Mouse (Mus musculus) neural tube, embryonic 14.5 days (tissue): ENCODE measurements around the gene Gap43. TPM values are rescaled to one million over a fixed set of nuclear protein-coding genes. Genes with fewer than 3 reads are reported as not detected.

Experiments
- ATAC-seq: fragments of 200-750 bp; cut with Nextera tagmentation; 2 replicates; pipeline ENCODE4 v1.8.0; 2017; ENCODE audit warnings: low read depth, mild to moderate bottlenecking, moderate TSS enrichment, moderate library complexity
- H3K27ac ChIP-seq: fragments of 300-500 bp; sonication (generic); 2 replicates; pipeline ENCODE4 v1.5.1; 2014; ENCODE audit warnings: low read depth, mild to moderate bottlenecking, control low read depth, low read length, moderate library complexity, mixed read lengths
- H3K27me3 ChIP-seq: fragments of 300-500 bp; sonication (generic); 2 replicates; pipeline ENCODE4 v1.6.1; 2014; ENCODE audit warnings: low read length; ENCODE audit not compliant: control insufficient read depth, insufficient read depth
- H3K36me3 ChIP-seq: fragments of 300-500 bp; sonication (generic); 2 replicates; pipeline ENCODE4 v1.6.1; 2014; ENCODE audit warnings: low read length, mixed read lengths; ENCODE audit not compliant: control insufficient read depth, insufficient read depth
- H3K4me1 ChIP-seq: fragments of 300-500 bp; sonication (generic); 2 replicates; pipeline ENCODE4 v1.6.1; 2014; ENCODE audit warnings: low read length; ENCODE audit not compliant: control insufficient read depth, insufficient read depth
- H3K4me2 ChIP-seq: fragments of 300-500 bp; sonication (generic); 2 replicates; pipeline ENCODE4 v1.6.1; 2014; ENCODE audit warnings: mild to moderate bottlenecking, low read depth, low read length, control low read depth
- H3K4me3 ChIP-seq: fragments of 300-500 bp; sonication (generic); 2 replicates; pipeline ENCODE4 v1.5.1; 2014; ENCODE audit warnings: low read depth, low read length, control low read depth, mixed read lengths
- H3K9ac ChIP-seq: fragments of 300-500 bp; sonication (generic); replicated peaks from 2 replicates; pipeline ENCODE4 v1.6.1; 2014; ENCODE audit warnings: low read depth, mild to moderate bottlenecking, control low read depth, low read length, mixed read lengths
- H3K9me3 ChIP-seq: fragments of 300-500 bp; sonication (generic); 2 replicates; pipeline ENCODE4 v1.6.1; 2016; ENCODE audit warnings: low read length; ENCODE audit not compliant: control insufficient read depth
- WGBS: fragments of 180-500 bp; shearing (Covaris S2); extraction: QIAGEN DNeasy Blood & Tissue Kit; methylation state at CpG from one replicate; pipeline ENCODE4 v1.1.7; 2014; 5-methylcytosine and 5-hydroxymethylcytosine counted together
- polyA plus RNA-seq: library from polyadenylated mRNA; unstranded; fragments of >200 nt; fragmentation: Nextera tagmentation; extraction: Ambion mirVana; gene quantifications from 2 replicates; pipeline ENCODE4 v1.2.1, GENCODE M21; 2014

Gap43 gene
- polyA plus RNA-seq, 1 experiment from 2014 or later: 1,510 TPM

DNA sequence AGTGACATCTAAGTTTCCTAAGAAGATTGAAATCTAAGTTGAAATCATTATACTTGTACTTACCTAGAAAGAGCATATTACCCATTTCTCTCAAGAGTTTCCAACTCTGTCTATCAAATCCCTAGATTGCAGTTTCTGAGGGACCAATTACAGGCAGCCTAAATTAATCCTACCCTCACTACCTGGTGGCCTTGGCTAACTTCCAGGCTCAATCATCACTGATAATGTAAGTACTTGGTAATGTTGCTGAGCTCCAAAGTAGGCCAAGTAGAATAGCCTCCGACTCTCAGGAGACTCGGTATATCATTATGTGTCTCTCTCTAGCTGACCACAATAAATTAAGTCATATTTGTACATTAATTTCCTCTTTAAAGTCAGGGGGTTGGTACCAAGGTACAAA, 62.7 kb downstream of the Gap43 start:
- WGBS: 85% methylated on average over 2 of the region's 2 CpGs
- no peak overlapping the region for H3K27ac ChIP-seq
- H3K9ac ChIP-seq: no peak overlapping the region
- no peak overlapping the region for H3K4me3 ChIP-seq
- H3K27me3 ChIP-seq: no peaks in the 10 kb centered on the region
- ATAC-seq: no peak
- H3K4me1 ChIP-seq: 0 out of 2 replicates have a peak, but pooled peaks cover 10% of the 10 kb centered on the region
- no peak overlapping the region for H3K4me2 ChIP-seq
- no peaks in the 10 kb centered on the region for H3K36me3 ChIP-seq
- no peaks in the 10 kb centered on the region for H3K9me3 ChIP-seq

- Histone ChIP-seq H3K27ac (no peak overlapping the region; the same call in 1 of the 2 replicates), H3K4me2 (no peak overlapping the region), H3K9me3 (no peaks in the 10 kb centered on the region), H3K4me1 (0 out of 2 replicates have a peak, but pooled peaks cover 10% of the 10 kb centered on the region), H3K9ac (no peak overlapping the region), H3K4me3 (no peak overlapping the region), H3K36me3 (no peaks in the 10 kb centered on the region), H3K27me3 (no peaks in the 10 kb centered on the region)
- WGBS: 73% methylated on average over 8 of the region's 8 CpGs
- ATAC-seq: no peak
Observed at GRCm38 (mm10) chr16:42277268-42277667, 63.2 kb downstream of the Gap43 start.

GRCm38 (mm10) chr16:42276216-42277141, 64.0 kb downstream of the Gap43 start:
- H3K27ac ChIP-seq: peak overlapping the region; percentile 80; the same call in 1 of the 2 replicates
- H3K27me3 ChIP-seq: no peaks in the 10 kb centered on the region
- 30% methylated on average over 15 of the region's 15 CpGs for WGBS
- peak; percentile 70 for ATAC-seq
- H3K9me3 ChIP-seq: no peaks in the 10 kb centered on the region
- H3K4me3 ChIP-seq: no peak overlapping the region
- H3K4me2 ChIP-seq: peak overlapping the region; percentile 17; the same call in 1 of the 2 replicates
- H3K9ac ChIP-seq: no peak overlapping the region
- no peaks in the 10 kb centered on the region for H3K36me3 ChIP-seq
- 0 out of 2 replicates have a peak, but pooled peaks cover 10% of the 10 kb centered on the region for H3K4me1 ChIP-seq

DNA sequence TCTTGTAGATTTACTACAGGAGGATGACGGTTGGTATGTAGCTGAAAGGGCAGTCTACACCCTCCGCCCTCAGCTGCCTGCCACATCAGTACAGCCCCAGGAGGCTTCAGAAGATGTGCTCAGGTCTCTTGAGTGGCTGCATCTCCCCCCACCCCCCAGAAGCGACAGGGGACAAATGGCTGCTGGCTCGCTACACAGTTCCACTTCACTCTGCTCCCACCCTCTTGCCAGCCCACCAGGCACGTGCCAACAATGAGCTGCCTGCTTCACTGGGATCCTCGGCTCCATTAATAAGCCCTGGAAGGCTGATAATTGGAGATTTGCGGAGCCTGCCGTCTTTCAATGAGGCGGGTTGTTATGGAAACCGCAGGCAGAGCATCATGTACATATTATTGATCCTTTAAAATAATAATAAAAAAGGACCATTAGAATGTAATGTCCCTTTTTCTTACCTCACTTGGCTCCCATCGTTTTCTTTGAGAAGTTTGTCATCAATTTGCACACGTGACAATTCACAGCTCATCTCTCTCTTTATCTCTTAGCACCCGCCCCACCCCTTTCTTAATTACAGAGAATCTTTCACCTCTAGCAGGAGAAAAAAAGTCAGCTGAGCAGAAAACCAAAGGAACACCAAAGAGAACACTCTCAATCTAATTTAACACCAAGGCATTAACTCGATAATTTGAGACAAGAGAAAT, 64.8 kb downstream of the Gap43 start:
- Histone ChIP-seq H3K36me3 (no peaks in the 10 kb centered on the region), H3K4me2 (peak overlapping the region; percentile 17), H3K27me3 (no peaks in the 10 kb centered on the region), H3K27ac (peak overlapping the region; percentile 80), H3K9me3 (no peaks in the 10 kb centered on the region), H3K9ac (no peak overlapping the region), H3K4me1 (0 out of 2 replicates have a peak, but pooled peaks cover 10% of the 10 kb centered on the region), H3K4me3 (0 out of 2 replicates have a peak overlapping the region, but pooled peaks have one; percentile 0)
- WGBS: 14% methylated on average over 14 of the region's 14 CpGs
- peak; percentile 90 for ATAC-seq

GRCm38 (mm10) chr16:42271213-42271612, 69.2 kb downstream of the Gap43 start:
- ATAC-seq: no peak
- no peak overlapping the region for H3K4me3 ChIP-seq
- no peak overlapping the region for H3K9ac ChIP-seq
- H3K4me1 ChIP-seq: peaks cover 22% of the 10 kb centered on the region; the same call in 1 of the 2 replicates
- no peak overlapping the region for H3K4me2 ChIP-seq
- H3K9me3 ChIP-seq: no peaks in the 10 kb centered on the region
- H3K36me3 ChIP-seq: no peaks in the 10 kb centered on the region
- 53% methylated on average over 1 of the region's 1 CpGs for WGBS
- H3K27ac ChIP-seq: no peak overlapping the region
- no peaks in the 10 kb centered on the region for H3K27me3 ChIP-seq

- peak; percentile 49 for ATAC-seq
Observed at GRCm38 (mm10) chr16:42269587-42269967, 70.9 kb downstream of the Gap43 start.

GRCm38 (mm10) chr16:42268843-42269586, 71.4 kb downstream of the Gap43 start:
- Histone ChIP-seq H3K9me3 (no peaks in the 10 kb centered on the region), H3K27ac (peak overlapping the region; percentile 46), H3K36me3 (no peaks in the 10 kb centered on the region), H3K4me1 (peaks cover 12% of the 10 kb centered on the region; the same call in 1 of the 2 replicates), H3K4me2 (peak overlapping the region; percentile 2; the same call in 1 of the 2 replicates), H3K4me3 (no peak overlapping the region), H3K9ac (no peak overlapping the region), H3K27me3 (no peaks in the 10 kb centered on the region)
- WGBS: 9% methylated on average over 2 of the region's 2 CpGs
- ATAC-seq: peak; percentile 94

More at GRCm38 (mm10) chr16:42269587-42269967, 70.9 kb downstream of the Gap43 start:
- peaks cover 12% of the 10 kb centered on the region; the same call in 1 of the 2 replicates for H3K4me1 ChIP-seq
- H3K4me3 ChIP-seq: no peak overlapping the region
- WGBS: 15% methylated on average over 2 of the region's 2 CpGs
- H3K27me3 ChIP-seq: no peaks in the 10 kb centered on the region
- peak overlapping the region; percentile 46 for H3K27ac ChIP-seq
- H3K4me2 ChIP-seq: peak overlapping the region; percentile 2; the same call in 1 of the 2 replicates
- H3K9me3 ChIP-seq: no peaks in the 10 kb centered on the region
- no peaks in the 10 kb centered on the region for H3K36me3 ChIP-seq
- no peak overlapping the region for H3K9ac ChIP-seq

- no peak for ATAC-seq
- Histone ChIP-seq H3K36me3 (no peaks in the 10 kb centered on the region), H3K27ac (no peak overlapping the region), H3K4me3 (no peak overlapping the region), H3K4me2 (no peak overlapping the region), H3K27me3 (no peaks in the 10 kb centered on the region), H3K9ac (no peak overlapping the region), H3K9me3 (no peaks in the 10 kb centered on the region), H3K4me1 (peaks cover 12% of the 10 kb centered on the region; the same call in 1 of the 2 replicates)
- WGBS: 89% methylated on average over 3 of the region's 3 CpGs
Observed at GRCm38 (mm10) chr16:42265185-42265584, 75.3 kb downstream of the Gap43 start.
